Mouse (Mus musculus) heart, postnatal 0 days (tissue): ENCODE data around the gene Chic2. TPM values are rescaled to one million over a fixed set of nuclear protein-coding genes. Genes with fewer than 3 reads are reported as not detected.

Experiments
- ATAC-seq: fragments of 200-750 bp; cut with Nextera tagmentation; 2 replicates; pipeline ENCODE4 v1.8.0; 2017; ENCODE audit warnings: low read depth, moderate number of reproducible peaks, moderate library complexity; ENCODE audit not compliant: insufficient read depth
- DNase-seq: peaks from one replicate; pipeline ENCODE4 v3.0.0-alpha.2; 2016; ENCODE audit warnings: low spot score
- H3K27ac ChIP-seq: fragments of 300-500 bp; sonication (generic); 2 replicates; pipeline ENCODE4 v1.5.1; 2014; ENCODE audit warnings: low read depth, mild to moderate bottlenecking
- H3K27me3 ChIP-seq: fragments of 300-500 bp; sonication (generic); 2 replicates; pipeline ENCODE4 v1.6.1; 2014; ENCODE audit warnings: low read length, mixed read lengths; ENCODE audit not compliant: control insufficient read depth, insufficient read depth
- H3K36me3 ChIP-seq: fragments of 300-500 bp; sonication (generic); replicated peaks from 2 replicates; pipeline ENCODE4 v1.6.1; 2014; ENCODE audit warnings: low read length, mixed read lengths; ENCODE audit not compliant: control insufficient read depth, insufficient read depth
- H3K4me1 ChIP-seq: fragments of 300-500 bp; sonication (generic); 2 replicates; pipeline ENCODE4 v1.6.1; 2014; ENCODE audit warnings: antibody characterized with exemption; ENCODE audit not compliant: control insufficient read depth, insufficient read depth
- H3K4me2 ChIP-seq: fragments of 300-500 bp; sonication (generic); 2 replicates; pipeline ENCODE4 v1.6.1; 2014; ENCODE audit warnings: low read depth, mild to moderate bottlenecking, low read length, moderate library complexity
- H3K4me3 ChIP-seq: fragments of 300-500 bp; sonication (generic); 2 replicates; pipeline ENCODE4 v1.5.1; 2014; ENCODE audit warnings: low read depth, low read length
- H3K9ac ChIP-seq: fragments of 300-500 bp; sonication (generic); replicated peaks from 2 replicates; pipeline ENCODE4 v1.6.1; 2014; ENCODE audit warnings: low read depth, low read length, mixed read lengths
- H3K9me3 ChIP-seq: fragments of 300-500 bp; sonication (generic); replicated peaks from 2 replicates; pipeline ENCODE4 v1.6.1; 2016; ENCODE audit warnings: low read length; ENCODE audit not compliant: control insufficient read depth
- CTCF ChIP-seq: IDR thresholded peaks from 2 replicates; pipeline ENCODE4 v1.5.1; 2016; ENCODE audit warnings: antibody characterized with exemption, control low read depth, low read depth
- EP300 ChIP-seq: IDR thresholded peaks from 2 replicates; pipeline ENCODE4 v1.6.1; 2016; ENCODE audit warnings: antibody characterized with exemption, low read depth
- whole genome bisulfite sequencing: fragments of 180-500 bp; shearing (Covaris S2); extraction: QIAGEN DNeasy Blood & Tissue Kit; methylation state at CpG from one replicate; pipeline ENCODE4 v1.1.7; 2014; 5-methylcytosine and 5-hydroxymethylcytosine counted together
- polyA plus RNA-seq: library from polyadenylated mRNA; unstranded; fragments of >200 nt; fragmentation: Nextera tagmentation; extraction: Ambion mirVana; gene quantifications from 2 replicates; pipeline ENCODE4 v1.2.1, GENCODE M21; 2015
- total RNA-seq: library from RNA; depleted of rRNA; stranded (reverse); fragments of >200 nt; gene quantifications from 2 replicates; pipeline ENCODE4 v1.2.3, GENCODE M21; 2014; ENCODE audit warnings: low replicate concordance

Gene Chic2
- total and polyA plus RNA-seq, 2 experiments from 2014 or later = 27.4 to 28.5 TPM

DNA sequence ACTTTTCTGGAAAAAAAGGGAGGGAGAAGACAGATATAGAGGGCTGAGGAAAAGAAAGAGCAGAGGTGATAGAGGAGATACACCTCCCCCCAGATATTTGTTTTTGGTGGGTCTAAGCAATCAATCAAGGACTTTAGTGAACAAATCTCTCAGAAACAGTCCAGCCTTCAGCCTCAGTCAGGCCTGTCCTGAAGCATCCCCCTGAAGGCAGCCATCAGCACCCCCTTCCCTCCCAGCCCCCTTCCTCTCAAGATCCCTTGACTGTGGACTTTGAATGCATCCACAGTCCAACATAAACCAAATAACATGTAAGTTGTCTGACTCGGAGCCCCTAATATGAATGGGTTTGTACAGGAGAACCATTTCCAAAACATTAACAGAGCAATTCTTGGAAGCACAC is 28.6 kb upstream of the Chic2 start:
- Histone ChIP-seq H3K36me3 (no peaks in the 10 kb centered on the region), H3K4me2 (no peak overlapping the region), H3K9ac (no peak overlapping the region), H3K4me3 (no peak overlapping the region), H3K27me3 (peaks cover 100% of the 10 kb centered on the region), H3K4me1 (no peaks in the 10 kb centered on the region), H3K27ac (no peak overlapping the region), H3K9me3 (no peaks in the 10 kb centered on the region)
- DNase-seq (no peak), ATAC-seq (no peak)
- 34% methylated on average over 1 of the region's 1 CpGs for WGBS
- TF ChIP-seq EP300 = no peak
- TF ChIP-seq CTCF = no peak

GRCm38 (mm10) chr5:75072532-75072931 is 28.0 kb upstream of the Chic2 start:
- Histone ChIP-seq H3K9ac (no peak overlapping the region), H3K27me3 (peaks cover 100% of the 10 kb centered on the region), H3K4me3 (no peak overlapping the region), H3K27ac (no peak overlapping the region), H3K4me1 (no peaks in the 10 kb centered on the region), H3K4me2 (no peak overlapping the region), H3K36me3 (no peaks in the 10 kb centered on the region), H3K9me3 (no peaks in the 10 kb centered on the region)
- TF ChIP-seq CTCF (no peak), EP300 (no peak)
- WGBS = 16% methylated on average over 4 of the region's 4 CpGs
- no peak for DNase-seq
- no peak for ATAC-seq

DNA sequence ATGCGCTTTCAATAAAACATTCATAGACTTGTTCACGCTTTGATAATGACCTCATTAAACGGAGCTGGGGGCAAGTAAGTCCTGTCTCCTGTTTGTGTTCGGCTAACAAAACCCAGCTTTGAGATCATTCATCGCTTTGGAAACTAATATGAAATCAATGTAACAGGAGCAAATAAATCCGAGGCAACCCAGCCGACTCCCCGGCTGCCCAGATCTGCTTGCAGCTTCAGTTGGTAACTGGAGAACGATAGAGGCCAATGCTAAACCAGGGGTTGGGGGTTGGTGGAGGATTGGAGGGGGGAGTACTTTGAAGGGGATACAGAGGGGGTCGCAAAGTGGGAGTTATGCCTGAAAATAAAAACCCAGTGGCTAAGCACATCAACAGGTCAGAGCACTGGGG is 27.4 kb upstream of the Chic2 start:
- peaks cover 3% of the 10 kb centered on the region; the same call in 1 of the 2 replicates for H3K4me1 ChIP-seq
- no peaks in the 10 kb centered on the region for H3K36me3 ChIP-seq
- no peak overlapping the region for H3K27ac ChIP-seq
- DNase-seq = no peak
- H3K9ac ChIP-seq = no peak overlapping the region
- peaks cover 100% of the 10 kb centered on the region for H3K27me3 ChIP-seq
- no peaks in the 10 kb centered on the region for H3K9me3 ChIP-seq
- WGBS = 4% methylated on average over 10 of the region's 10 CpGs
- TF ChIP-seq CTCF = no peak
- no peak for TF ChIP-seq EP300
- H3K4me3 ChIP-seq = no peak overlapping the region
- no peak overlapping the region for H3K4me2 ChIP-seq
- no peak for ATAC-seq

DNA sequence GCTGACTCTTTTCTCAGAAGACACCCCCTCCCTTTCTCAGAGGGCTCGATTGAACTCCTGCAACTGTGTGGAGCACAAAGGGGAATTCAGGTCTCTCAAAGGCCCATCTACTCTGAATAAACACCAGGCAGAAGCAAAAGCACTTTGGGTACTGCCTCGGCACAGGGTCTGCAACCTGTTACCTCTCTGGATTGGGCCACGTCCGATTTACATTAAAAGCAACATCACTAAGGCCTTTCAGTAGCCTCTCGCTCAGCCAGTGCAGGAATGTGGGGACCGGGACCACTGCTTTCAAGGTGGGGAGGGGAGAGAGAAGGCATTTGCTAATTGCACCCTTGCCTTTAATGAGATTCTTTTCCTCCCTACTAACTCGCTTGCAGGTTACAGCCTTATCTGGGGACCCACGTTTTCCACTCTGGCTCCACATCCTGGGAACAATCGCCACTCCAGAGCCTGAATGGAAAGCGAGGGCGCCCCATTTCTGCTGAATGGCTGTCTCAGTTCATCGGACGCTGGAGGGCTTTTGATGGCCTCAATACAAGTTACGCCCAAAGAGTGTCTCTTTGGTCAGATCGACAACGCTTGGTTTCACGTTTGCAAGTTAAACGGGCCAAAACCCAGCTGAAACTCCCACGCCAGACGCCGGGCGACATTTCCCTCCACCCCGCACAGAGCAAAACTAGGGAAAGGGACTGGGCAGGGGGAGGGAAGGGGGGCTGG is 26.2 kb upstream of the Chic2 start:
- TF ChIP-seq EP300 = no peak
- TF ChIP-seq CTCF = no peak
- Histone ChIP-seq H3K36me3 (no peaks in the 10 kb centered on the region), H3K4me2 (no peak overlapping the region), H3K9ac (no peak overlapping the region), H3K4me3 (peak overlapping the region; percentile 7; the same call in 1 of the 2 replicates), H3K9me3 (no peaks in the 10 kb centered on the region), H3K4me1 (peaks cover 5% of the 10 kb centered on the region; the same call in 1 of the 2 replicates), H3K27ac (no peak overlapping the region), H3K27me3 (peaks cover 95% of the 10 kb centered on the region)
- ATAC-seq (no peak), DNase-seq (no peak)
- 4% methylated on average over 23 of the region's 23 CpGs for WGBS

- WGBS = 9% methylated on average over 13 of the region's 13 CpGs
- H3K9me3 ChIP-seq = no peaks in the 10 kb centered on the region
- H3K4me2 ChIP-seq = no peak overlapping the region
Measured at GRCm38 (mm10) chr5:75070132-75070531, 25.6 kb upstream of the Chic2 start.

More at GRCm38 (mm10) chr5:75070132-75070531, 25.6 kb upstream of the Chic2 start:
- Histone ChIP-seq H3K4me1 (peaks cover 5% of the 10 kb centered on the region; the same call in 1 of the 2 replicates), H3K9ac (no peak overlapping the region), H3K27me3 (peaks cover 88% of the 10 kb centered on the region), H3K4me3 (no peak overlapping the region), H3K27ac (no peak overlapping the region), H3K36me3 (no peaks in the 10 kb centered on the region)
- TF ChIP-seq CTCF = no peak
- TF ChIP-seq EP300 = no peak
- no peak for DNase-seq
- ATAC-seq = no peak
